Mouse (Mus musculus): ENCODE measurements around the gene Crybb1.

Gene Crybb1

GRCm38 (mm10) chr5:112255426-112255825, at the start of gene Crybb1:
TSS of gene Crybb1 (plus strand) at chr5:112255815.
- DNase-seq, result no peak

GRCm38 (mm10) chr5:112206543-112207255, 48.9 kb upstream of the Crybb1 start:
- DNase-seq, result no peak

- DNase-seq, result no peak
These were observed 47.3 kb upstream of the Crybb1 start for GRCm38 (mm10) chr5:112208321-112208720.

GRCm38 (mm10) chr5:112210104-112210503, 45.5 kb upstream of the Crybb1 start:
- peak; percentile 51 to 56 for DNase-seq

- DNase-seq, result no peak
These were observed 43.7 kb upstream of the Crybb1 start for GRCm38 (mm10) chr5:112211911-112212310.

GRCm38 (mm10) chr5:112212711-112213264, 42.8 kb upstream of the Crybb1 start:
- no peak for DNase-seq

GRCm38 (mm10) chr5:112213331-112214240, 42.0 kb upstream of the Crybb1 start:
- DNase-seq, result no peak

- peak; percentile 74 to 78 for DNase-seq
These were observed 41.2 kb upstream of the Crybb1 start for GRCm38 (mm10) chr5:112214419-112214818.

GRCm38 (mm10) chr5:112215291-112215751, 40.3 kb upstream of the Crybb1 start:
- DNase-seq, result no peak

- DNase-seq, result no peak
These were observed 39.8 kb upstream of the Crybb1 start for GRCm38 (mm10) chr5:112215801-112216251.

GRCm38 (mm10) chr5:112216335-112216734, 39.3 kb upstream of the Crybb1 start:
- DNase-seq, result no peak

GRCm38 (mm10) chr5:112217031-112217430, 38.6 kb upstream of the Crybb1 start:
- no peak for DNase-seq

- no peak for DNase-seq
These were observed 36.9 kb upstream of the Crybb1 start for GRCm38 (mm10) chr5:112218679-112219078.

- DNase-seq, result no peak
These were observed 36.2 kb upstream of the Crybb1 start for GRCm38 (mm10) chr5:112219398-112219797.

- no peak for DNase-seq
These were observed 35.4 kb upstream of the Crybb1 start for GRCm38 (mm10) chr5:112220203-112220602.

- DNase-seq, result no peak
These were observed 30.0 kb upstream of the Crybb1 start for GRCm38 (mm10) chr5:112225591-112225990.

GRCm38 (mm10) chr5:112227354-112227753, 28.3 kb upstream of the Crybb1 start:
- no peak for DNase-seq

GRCm38 (mm10) chr5:112227898-112228239, 27.7 kb upstream of the Crybb1 start:
- no peak for DNase-seq

- no peak for DNase-seq
These were observed 27.2 kb upstream of the Crybb1 start for GRCm38 (mm10) chr5:112228240-112229076.

- no peak for DNase-seq
These were observed 19.8 kb upstream of the Crybb1 start for GRCm38 (mm10) chr5:112235806-112236205.

GRCm38 (mm10) chr5:112236631-112237030, 19.0 kb upstream of the Crybb1 start:
- no peak for DNase-seq

- peak; percentile 41 to 67 for DNase-seq
These were observed 18.2 kb upstream of the Crybb1 start for GRCm38 (mm10) chr5:112237439-112237838.

All from thymus, postnatal 36 days (tissue).